Mouse (Mus musculus): Measurements from ENCODE around the gene Itgb2.

- TF ChIP-seq CTCF (IDR thresholded peaks at IDR 0.05; ENCODE audit: low read depth, low read length) (no peak), POLR2A (IDR thresholded peaks at IDR 0.05; ENCODE audit: borderline replicate concordance, low read depth, low read length) (no peak)
Observed at GRCm38 (mm10) chr10:77539320-77539945, 9.4 kb downstream of the Itgb2 start.

All from bone marrow macrophage, adult 2 months (primary cell).